Mouse (Mus musculus) spleen, postnatal 14 days (tissue): ENCODE results near the gene Taldo1.

ENCODE experiments used
- DNase-seq, 2 experiments: peaks; one replicate each; pipeline ENCODE4 v3.0.0; 2021 to 2022; ENCODE audit warnings: low spot score in 2 of 2

Taldo1 gene

DNA sequence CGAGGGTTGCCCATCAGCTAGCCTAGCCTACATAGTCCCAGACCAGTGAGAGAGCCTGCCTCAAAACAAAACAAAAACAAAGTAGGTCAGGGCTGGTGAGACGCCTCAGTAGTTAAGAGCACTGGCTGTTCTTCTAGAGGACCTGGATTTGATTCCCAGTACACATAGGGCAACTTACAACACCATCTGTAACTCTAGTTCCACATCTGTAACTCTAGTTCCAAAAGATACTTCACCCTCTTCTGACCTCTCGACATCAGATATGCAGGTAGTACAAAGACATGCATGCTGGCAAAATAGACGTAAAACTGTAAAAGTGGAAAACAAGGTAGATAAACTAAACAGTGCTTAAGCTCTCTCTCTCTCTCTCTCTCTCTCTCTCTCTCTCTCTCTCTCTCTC, 31.8 kb downstream of the Taldo1 start:
- DNase-seq = no peak

GRCm38 (mm10) chr7:141426948-141427730, 35.1 kb downstream of the Taldo1 start:
- no peak for DNase-seq

GRCm38 (mm10) chr7:141428701-141429100, 36.7 kb downstream of the Taldo1 start:
- DNase-seq = no peak

DNA sequence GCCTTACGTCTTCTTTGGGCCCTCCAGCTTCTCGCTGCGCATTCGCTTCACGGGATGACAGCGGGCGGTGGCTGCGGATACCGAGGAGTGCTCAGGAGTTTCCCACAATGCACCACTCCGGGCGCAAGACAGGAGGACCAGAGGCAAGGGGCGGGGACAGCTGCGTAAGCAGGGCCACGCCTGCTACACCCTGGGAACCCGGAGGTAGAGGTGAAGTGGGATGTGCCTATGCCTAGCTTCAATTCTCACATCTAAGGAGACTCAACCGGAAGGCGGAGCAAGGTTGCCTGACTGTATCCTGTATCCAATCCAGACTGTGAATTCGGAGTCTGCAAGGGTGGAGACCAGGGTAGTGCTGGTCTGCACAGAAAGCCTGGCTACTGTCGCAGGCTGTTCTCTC, 37.3 kb downstream of the Taldo1 start, which contains the start of gene Cend1:
Gene Cend1 (minus strand): TSS at position 182 of the 400 bp plus-strand sequence.
- DNase-seq = no peak

GRCm38 (mm10) chr7:141429840-141430584, 38.0 kb downstream of the Taldo1 start:
- no peak for DNase-seq

GRCm38 (mm10) chr7:141430585-141431240, 38.7 kb downstream of the Taldo1 start:
- DNase-seq = no peak

- DNase-seq = no peak
Measured at GRCm38 (mm10) chr7:141431434-141432185, 39.6 kb downstream of the Taldo1 start.

GRCm38 (mm10) chr7:141432186-141432611, 40.2 kb downstream of the Taldo1 start:
- DNase-seq = no peak

- no peak for DNase-seq
Measured at GRCm38 (mm10) chr7:141432741-141433516, 40.9 kb downstream of the Taldo1 start.

DNA sequence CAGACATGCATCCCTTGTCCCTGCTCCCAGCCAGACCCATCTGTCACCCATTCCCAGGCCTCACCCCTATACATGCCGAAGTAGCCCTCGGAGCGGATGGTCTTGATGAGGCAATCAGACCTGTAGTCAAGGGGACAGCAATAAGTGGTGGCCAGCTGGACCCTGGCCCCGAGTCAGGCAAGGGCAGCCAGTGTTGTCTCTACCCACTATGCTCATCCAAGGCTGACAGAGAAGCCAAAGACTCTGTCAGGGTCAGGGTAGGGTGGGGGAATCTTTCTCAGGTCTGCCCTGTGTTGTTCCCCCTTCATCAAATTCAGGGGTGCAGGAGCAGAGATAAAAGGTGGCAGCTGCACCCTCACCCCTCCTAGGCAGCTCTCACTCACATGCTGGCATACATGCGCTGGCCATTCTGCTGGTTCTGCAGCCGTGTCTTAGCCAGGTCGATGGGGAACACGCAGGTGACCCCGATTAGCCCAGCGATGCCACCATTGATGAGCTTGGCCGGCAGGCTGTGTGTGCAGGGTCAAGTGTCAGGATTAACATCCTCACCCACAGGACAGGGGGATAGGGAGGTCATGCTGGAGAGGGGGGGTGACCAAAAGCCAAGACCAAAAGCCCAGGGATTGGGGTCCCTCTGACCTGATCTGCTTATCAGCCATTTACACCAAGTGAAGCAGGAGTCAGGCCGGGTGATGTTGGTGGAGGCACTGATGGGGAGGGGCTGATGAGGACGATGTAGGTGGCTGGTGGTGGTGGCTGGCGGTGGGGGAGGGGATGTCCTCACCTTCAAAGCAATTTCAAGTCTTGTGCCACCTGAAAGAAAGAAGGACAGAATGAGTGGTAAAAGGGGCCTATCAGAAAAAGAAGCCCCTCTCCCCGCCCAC, 41.8 kb downstream of the Taldo1 start:
- DNase-seq = no peak

GRCm38 (mm10) chr7:141434464-141434863, 42.5 kb downstream of the Taldo1 start:
- no peak for DNase-seq

- DNase-seq = peak in 1 of 2 experiments; percentile 54
Measured at GRCm38 (mm10) chr7:141435129-141435855, 43.3 kb downstream of the Taldo1 start.

- DNase-seq = no peak
Measured at GRCm38 (mm10) chr7:141435856-141436522, 44.0 kb downstream of the Taldo1 start.

- DNase-seq = no peak
Measured at GRCm38 (mm10) chr7:141436523-141436892, 44.5 kb downstream of the Taldo1 start.

DNA sequence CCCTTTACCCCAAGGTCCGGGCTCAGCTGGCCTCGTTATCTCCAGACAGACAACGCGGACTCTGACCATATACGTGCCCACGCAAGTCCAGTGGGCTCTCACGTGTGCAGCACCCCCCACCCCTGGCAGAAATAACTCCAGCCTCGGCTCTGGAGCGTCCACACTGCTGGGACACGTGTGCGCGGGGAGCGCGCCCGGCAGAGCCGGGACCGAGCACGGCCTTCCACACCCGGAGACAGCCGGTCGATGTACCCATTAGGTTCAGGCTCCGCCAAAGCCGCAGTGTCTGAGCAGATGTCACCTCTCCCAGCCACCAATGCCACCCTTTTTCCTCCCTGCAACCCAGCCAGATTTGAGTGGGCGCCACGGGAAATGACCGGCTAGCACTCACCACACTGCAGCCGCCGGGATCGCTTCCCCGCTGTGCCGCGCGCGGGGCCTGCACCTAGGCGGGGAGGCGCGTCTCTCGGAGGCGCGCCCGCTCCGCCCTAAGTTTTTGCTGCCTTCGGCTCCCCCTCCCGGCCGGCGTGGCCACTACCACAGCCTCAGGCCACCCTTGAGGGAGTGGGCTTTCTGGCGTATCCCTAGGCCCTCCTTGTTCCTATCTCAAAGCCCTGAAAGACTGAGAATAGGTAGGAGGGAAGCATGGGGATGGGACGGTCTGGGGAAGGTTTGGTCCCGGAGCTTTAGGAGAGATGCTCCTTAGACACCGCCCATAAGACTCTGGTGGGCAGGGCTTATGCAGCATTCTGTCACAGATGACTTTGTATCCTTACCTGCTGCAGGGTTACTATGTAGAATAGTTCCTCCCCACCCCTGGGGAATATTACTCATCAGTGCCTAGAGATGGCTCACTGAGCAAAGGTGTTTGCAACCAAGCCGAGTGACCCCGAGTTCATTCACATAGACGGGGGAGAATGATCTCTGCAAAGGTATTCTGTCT, 45.5 kb downstream of the Taldo1 start, which contains the start of gene Slc25a22:
Gene Slc25a22 (minus strand): TSS at position 715 of the 943 bp plus-strand sequence.
- peak; percentile 67 to 80 for DNase-seq

DNA sequence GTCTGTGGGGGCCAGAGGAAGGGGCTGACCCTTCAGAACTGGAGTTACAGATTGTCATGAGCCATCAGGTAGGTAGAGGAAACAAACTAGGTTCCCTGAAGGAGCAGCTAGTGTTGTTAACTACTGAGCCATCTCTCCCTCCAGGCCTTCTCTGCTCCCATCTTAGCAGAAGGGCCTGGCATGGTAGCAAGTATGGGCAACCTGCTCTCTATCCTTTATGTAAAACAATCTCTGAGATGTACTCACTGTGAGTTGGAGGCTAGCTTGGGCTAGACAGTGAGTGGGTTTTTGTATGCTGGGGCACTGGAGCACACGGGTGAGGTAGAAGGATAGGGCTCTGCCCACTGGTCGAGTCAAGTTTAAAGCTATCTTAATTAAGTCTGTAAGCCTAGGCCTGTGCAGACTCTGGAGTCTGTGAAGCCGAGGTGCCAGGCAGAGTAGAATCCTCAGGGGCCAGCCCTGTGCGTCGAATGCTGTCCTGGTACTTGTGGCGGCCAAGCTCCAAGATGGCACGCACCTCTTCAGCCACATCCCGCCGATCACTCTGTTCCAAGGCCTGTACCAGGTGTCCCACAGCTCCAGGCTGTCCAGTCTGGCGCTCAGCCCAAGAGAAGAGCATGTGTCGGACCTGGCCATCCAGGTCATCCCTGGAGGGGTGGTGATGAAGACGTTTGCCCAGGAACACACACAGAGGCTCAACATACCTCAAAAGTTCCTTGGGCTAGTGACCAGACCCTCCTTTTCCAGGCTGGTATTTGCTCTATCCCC, 46.4 kb downstream of the Taldo1 start:
- DNase-seq = no peak
